Mouse (Mus musculus): ENCODE results near the gene Pou2f3.

The Pou2f3 gene

DNA sequence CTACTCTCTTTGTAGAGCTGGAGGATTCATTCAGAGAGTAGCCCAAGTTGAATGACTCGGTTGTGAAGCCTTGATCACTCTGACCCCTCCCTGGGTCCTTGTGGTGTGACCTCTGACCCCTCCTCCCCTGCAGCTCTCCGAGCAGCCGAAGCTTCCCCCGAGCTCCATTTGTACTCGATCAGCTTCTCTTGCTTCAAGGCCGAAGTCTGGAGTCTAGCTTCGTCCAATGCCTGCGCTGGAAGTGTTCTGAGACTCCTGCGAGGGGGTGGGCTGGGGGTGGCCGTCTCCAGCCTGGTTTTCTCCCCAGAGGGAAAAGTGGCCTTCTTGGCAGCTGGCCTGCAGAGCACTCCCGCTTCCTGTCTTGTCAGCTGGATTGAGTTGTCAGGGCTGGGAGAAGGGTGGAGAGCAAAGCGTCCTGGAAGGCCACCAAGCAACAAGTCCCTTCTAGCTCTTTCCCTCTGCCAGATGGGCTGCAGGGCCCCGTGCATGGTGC, at the start of gene Pou2f3:
Gene Pou2f3, minus strand, starts transcription at position 180 of the 493 bp plus-strand sequence.
- DNase-seq (ENCODE audit: low spot score in 2 of 2) = peak; percentile 6 to 18

GRCm38 (mm10) chr9:43253271-43253681, 43.1 kb upstream of the Pou2f3 start:
- DNase-seq (ENCODE audit: low spot score in 2 of 2) = no peak

- DNase-seq (ENCODE audit: low spot score in 2 of 2) = no peak
These were observed 42.6 kb upstream of the Pou2f3 start for GRCm38 (mm10) chr9:43252790-43253189.

- no peak for DNase-seq (ENCODE audit: low spot score in 2 of 2)
These were observed 41.6 kb upstream of the Pou2f3 start for GRCm38 (mm10) chr9:43251786-43252185.

GRCm38 (mm10) chr9:43246738-43247180, 36.6 kb upstream of the Pou2f3 start:
- no peak for DNase-seq (ENCODE audit: low spot score in 2 of 2)

GRCm38 (mm10) chr9:43245801-43246570, 35.8 kb upstream of the Pou2f3 start:
- no peak for DNase-seq (ENCODE audit: low spot score in 2 of 2)

DNA sequence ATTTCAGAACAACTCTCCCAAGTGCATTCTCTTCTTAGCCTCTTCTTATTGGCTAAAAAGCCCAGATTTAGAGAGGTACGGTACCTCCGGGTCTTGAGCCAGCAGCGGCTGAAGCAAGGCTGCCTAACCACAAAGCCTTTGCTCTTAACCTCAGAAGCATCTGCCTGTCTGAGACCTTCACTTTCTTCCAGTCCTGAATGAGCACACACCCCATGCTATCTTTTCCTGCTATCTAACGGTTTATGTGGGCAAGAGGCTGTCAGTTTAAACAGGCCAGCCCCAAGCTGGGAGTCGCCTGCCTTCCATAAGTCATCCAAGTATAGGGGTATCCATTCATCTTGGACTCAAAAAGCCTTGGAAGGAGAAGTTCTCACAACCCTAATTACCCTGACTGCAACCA, 32.3 kb upstream of the Pou2f3 start:
- DNase-seq (ENCODE audit: low spot score in 2 of 2) = no peak

- no peak for DNase-seq (ENCODE audit: low spot score in 2 of 2)
These were observed 31.8 kb upstream of the Pou2f3 start for GRCm38 (mm10) chr9:43241970-43242369.

- DNase-seq (ENCODE audit: low spot score in 2 of 2) = no peak
These were observed 31.1 kb upstream of the Pou2f3 start for GRCm38 (mm10) chr9:43241291-43241690.

DNA sequence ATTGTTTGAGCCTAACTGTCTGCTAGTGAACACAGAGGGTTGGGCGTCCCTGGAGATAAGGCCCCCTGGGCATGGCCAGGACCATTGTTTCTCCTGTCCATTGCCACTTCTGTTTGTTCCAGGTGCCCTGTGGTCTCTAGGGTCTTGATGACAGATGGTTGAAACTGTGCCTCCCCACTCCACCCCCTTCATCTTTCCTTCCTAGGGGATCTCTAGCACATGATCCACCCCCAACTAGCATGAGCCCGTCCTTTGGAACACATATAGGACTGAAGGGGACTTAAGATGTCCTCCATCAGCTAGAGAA, 30.4 kb upstream of the Pou2f3 start:
- DNase-seq (ENCODE audit: low spot score in 2 of 2) = no peak

GRCm38 (mm10) chr9:43239712-43240593, 29.8 kb upstream of the Pou2f3 start, which contains the start of gene Oaf:
Gene Oaf, minus strand, starts transcription at chr9:43239911.
- peak; percentile 45 to 49 for DNase-seq (ENCODE audit: low spot score in 2 of 2)

DNA sequence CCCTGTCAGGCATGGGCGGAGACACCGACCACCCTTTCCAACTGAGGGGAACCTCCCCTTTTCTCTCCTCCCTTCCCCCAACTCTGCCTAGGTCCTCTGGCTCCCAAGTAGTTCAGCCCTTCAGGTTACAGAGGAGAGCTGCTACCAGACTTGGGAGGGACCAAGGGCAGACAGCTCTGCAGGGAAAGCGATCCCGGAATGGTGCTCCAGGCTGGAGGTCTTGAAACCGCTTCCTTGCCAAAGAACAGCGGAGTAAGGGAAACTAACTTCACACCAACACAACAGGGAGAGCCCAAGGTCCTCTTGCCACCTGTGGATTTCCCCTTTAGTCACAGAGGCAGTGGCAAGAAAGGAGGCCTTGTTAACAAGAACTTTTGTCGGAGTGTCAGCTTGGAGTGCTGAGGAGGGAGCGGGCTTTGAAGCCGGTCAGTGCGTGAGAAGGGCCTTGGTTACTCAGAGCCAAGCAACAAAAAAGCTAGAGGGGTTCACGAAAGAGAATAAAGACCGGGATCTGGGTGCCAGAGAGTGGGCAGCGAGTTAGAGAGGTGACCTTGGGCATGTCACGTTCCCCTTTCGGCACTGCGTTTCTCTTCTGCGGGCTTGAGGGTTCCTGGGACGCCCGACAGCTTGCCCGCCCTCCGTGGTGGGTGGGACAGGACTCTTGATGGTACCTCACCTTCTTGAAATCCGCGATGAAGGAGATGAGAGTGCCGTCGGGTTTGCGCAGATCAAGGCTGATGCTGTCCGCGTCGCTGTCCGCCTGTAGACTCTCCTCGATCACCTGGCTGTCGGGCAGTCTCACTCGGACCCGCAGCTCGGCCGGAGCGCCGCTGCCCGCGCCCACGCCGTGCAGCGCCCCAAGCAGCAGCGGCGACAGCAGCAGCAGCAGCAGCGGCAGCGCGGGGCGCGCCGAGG, 28.7 kb upstream of the Pou2f3 start:
- no peak for DNase-seq (ENCODE audit: low spot score in 2 of 2)

DNA sequence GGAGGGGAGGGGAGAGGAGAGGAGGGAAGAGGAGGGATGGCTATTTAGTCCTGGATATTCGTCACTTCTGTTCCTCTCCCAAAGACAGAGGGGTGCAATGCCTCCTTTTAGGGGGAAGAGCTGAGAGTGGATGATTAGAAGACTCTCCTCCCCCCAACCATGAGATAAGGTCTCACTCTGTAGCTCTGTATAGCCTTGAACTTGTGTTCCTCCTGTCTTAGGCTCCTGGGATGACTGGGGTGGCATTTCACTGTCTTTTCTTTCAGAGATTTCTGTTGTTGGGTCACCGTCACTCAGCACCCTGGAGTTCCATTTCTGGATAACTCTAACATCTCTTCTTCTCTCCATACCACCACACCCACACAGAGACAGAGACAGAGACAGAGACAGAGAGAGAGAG, 28.0 kb upstream of the Pou2f3 start:
- no peak for DNase-seq (ENCODE audit: low spot score in 2 of 2)

- no peak for DNase-seq (ENCODE audit: low spot score in 2 of 2)
These were observed 27.1 kb upstream of the Pou2f3 start for GRCm38 (mm10) chr9:43237111-43237775.

DNA sequence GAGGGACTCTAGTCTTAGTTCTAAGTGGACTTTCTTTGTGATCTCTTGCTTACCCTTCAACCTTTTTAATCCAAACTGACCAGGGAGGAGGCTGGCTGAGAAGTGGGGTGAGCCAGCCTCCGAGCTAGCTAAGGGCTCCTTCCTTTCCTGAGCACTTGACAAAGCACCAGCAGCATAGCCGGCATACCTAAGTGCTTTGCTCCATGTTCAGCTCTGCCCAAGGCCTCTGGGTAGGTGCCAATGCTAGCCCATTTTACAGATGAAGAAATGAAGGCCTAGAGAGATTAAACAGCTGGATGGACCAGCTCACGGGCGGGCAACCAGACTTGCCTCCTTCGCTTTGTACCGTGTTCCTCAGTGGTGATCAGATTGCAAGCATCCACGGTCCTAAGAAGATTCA, 26.4 kb upstream of the Pou2f3 start:
- no peak for DNase-seq (ENCODE audit: low spot score in 2 of 2)

DNA sequence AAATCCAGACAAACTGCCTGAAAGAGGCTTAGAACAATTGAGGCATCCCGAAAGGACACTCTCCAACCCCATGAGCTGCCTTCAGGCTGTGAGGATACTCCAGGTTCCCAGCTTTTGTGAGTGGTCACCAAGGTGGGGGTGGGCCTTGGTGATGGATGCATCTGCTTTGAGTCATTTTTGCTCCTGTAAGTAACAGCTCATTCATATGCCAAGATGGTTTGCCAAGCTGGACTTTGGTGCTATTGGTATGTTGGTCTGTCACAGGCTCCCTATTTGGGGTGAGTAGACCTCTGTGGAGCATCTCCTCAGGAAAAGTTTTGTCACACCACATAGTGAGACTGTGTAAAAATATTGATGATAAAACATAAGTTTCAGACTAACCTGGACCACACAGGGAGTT, 25.9 kb upstream of the Pou2f3 start:
- no peak for DNase-seq (ENCODE audit: low spot score in 2 of 2)

DNA sequence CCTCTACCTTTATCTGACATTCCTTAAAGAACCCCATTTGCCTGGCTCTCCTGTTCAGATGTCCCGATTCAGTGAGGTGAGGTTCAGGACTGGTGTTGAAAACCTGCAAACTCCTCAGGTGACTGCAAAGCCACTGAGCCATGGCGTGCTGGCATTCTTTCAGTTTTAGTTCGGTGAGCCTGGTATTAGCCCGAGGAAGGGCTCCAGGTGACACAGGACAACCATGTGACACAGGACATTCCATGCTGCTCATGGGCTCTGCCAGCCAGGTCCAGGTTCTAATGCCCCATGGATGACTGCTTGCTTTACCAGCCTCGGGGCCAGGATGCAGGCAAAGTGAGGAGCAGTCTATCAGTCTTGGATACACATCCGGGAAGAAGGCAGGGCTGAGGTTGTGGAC, 25.2 kb upstream of the Pou2f3 start:
- DNase-seq (ENCODE audit: low spot score in 2 of 2) = no peak

GRCm38 (mm10) chr9:43234496-43234895, 24.3 kb upstream of the Pou2f3 start:
- DNase-seq (ENCODE audit: low spot score in 2 of 2) = peak; percentile 26 to 34

GRCm38 (mm10) chr9:43233515-43233914, 23.3 kb upstream of the Pou2f3 start:
- no peak for DNase-seq (ENCODE audit: low spot score in 2 of 2)

DNA sequence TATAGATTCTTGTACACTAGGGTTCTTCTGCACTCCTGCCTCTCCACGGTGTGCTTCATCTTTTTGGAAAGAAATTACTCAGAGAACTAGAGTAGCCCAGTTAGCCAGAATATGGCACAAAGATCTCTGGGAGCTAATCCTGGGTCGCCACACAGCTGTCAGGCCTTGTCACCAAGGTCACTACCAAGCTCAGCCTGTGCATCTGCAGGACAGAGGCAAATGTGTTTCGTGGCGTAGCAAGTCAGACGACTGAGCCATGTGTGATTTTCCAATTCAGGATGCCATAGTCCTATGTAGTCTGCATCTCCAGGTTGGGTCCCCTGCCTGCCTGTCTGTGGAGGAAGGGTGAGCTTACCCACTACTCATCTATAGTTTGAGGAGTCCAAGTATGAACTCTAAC, 22.9 kb upstream of the Pou2f3 start:
- no peak for DNase-seq (ENCODE audit: low spot score in 2 of 2)

DNA sequence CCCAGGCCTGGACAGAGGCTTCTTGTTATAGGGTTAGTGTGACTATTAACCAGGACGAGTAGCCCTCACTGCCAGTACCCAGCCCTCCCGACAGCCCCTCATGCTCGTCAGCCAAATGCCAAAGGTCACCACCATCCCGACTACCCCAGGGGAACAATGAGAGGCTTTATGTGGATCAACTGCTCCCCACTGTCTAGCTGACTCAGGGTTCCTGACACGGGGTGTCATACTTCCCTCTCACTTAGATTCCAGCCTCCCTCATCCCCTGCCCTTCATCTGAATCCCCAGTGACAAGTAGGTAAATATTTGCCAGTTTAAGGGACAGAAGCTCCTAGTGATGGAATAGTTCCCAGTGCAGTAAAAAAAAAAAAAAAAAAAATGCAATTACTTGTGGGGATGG, 22.1 kb upstream of the Pou2f3 start:
- no peak for DNase-seq (ENCODE audit: low spot score in 2 of 2)
